Mouse (Mus musculus): ENCODE measurements around the gene Phf3. TPM values are rescaled to one million over a fixed set of nuclear protein-coding genes. Genes with fewer than 3 reads are reported as not detected.
"Not testable (repeated sequence)": the region's sequence is repeated elsewhere in the genome, so short reads cannot be mapped to it uniquely, and the experiment has no call there.

The Phf3 gene
- polyA plus RNA-seq, 1 experiment from 2014 or later, result 12.4 TPM

- no peaks in the 10 kb centered on the region for H3K27me3 ChIP-seq (ENCODE audit: insufficient read depth, low read length)
- H3K4me2 ChIP-seq (ENCODE audit: low read depth, low read length), result no peak overlapping the region
- no peak overlapping the region for H3K9ac ChIP-seq (replicated peaks)
- WGBS (ENCODE audit: insufficient replicate concordance), result 71% methylated on average over 6 of the region's 6 CpGs
- no peaks in the 10 kb centered on the region for H3K36me3 ChIP-seq (replicated peaks; ENCODE audit: insufficient read depth, low read length)
- no peaks in the 10 kb centered on the region for H3K4me1 ChIP-seq (ENCODE audit: insufficient read depth)
- no peak overlapping the region for H3K4me3 ChIP-seq (ENCODE audit: low read depth, low read length)
- TF ChIP-seq CTCF (IDR thresholded peaks at IDR 0.05; ENCODE audit: low read depth) (peak; percentile 28; the same call in 1 of the 2 replicates), EP300 (IDR thresholded peaks at IDR 0.05; ENCODE audit: low read depth) (no peak)
- H3K27ac ChIP-seq (ENCODE audit: low read depth), result no peak overlapping the region
- no peak for DNase-seq
- H3K9me3 ChIP-seq (ENCODE audit: low read length), result no peaks in the 10 kb centered on the region
- ATAC-seq, result no peak
These were observed 101.9 kb downstream of the Phf3 start for GRCm38 (mm10) chr1:30771772-30772171.

- H3K4me2 ChIP-seq (ENCODE audit: low read depth, low read length); H3K4me3 ChIP-seq (ENCODE audit: low read depth, low read length); H3K9me3 ChIP-seq (ENCODE audit: low read length); ATAC-seq; H3K27me3 ChIP-seq (ENCODE audit: insufficient read depth, low read length); H3K9ac ChIP-seq (replicated peaks); H3K4me1 ChIP-seq (ENCODE audit: insufficient read depth); H3K36me3 ChIP-seq (replicated peaks; ENCODE audit: insufficient read depth, low read length); DNase-seq; H3K27ac ChIP-seq (ENCODE audit: low read depth): not testable (repeated sequence)
- WGBS (ENCODE audit: insufficient replicate concordance), result 86% methylated on average over 12 of the region's 16 CpGs
These were observed 103.1 kb downstream of the Phf3 start for GRCm38 (mm10) chr1:30770599-30770998.

GRCm38 (mm10) chr1:30756794-30757193 lies 116.9 kb downstream of the Phf3 start:
- H3K27me3 ChIP-seq (ENCODE audit: insufficient read depth, low read length), result no peaks in the 10 kb centered on the region
- H3K4me3 ChIP-seq (ENCODE audit: low read depth, low read length), result no peak overlapping the region
- TF ChIP-seq EP300 (IDR thresholded peaks at IDR 0.05; ENCODE audit: low read depth), result no peak
- no peak for TF ChIP-seq CTCF (IDR thresholded peaks at IDR 0.05; ENCODE audit: low read depth)
- DNase-seq, result no peak
- no peak overlapping the region for H3K27ac ChIP-seq (ENCODE audit: low read depth)
- H3K9me3 ChIP-seq (ENCODE audit: low read length), result no peaks in the 10 kb centered on the region
- no peak overlapping the region for H3K9ac ChIP-seq (replicated peaks)
- no peak overlapping the region for H3K4me2 ChIP-seq (ENCODE audit: low read depth, low read length)
- no peaks in the 10 kb centered on the region for H3K36me3 ChIP-seq (replicated peaks; ENCODE audit: insufficient read depth, low read length)
- no peak for ATAC-seq
- no peaks in the 10 kb centered on the region for H3K4me1 ChIP-seq (ENCODE audit: insufficient read depth)

- DNase-seq (no peak), ATAC-seq (no peak)
- Histone ChIP-seq H3K36me3 (replicated peaks; ENCODE audit: insufficient read depth, low read length) (no peaks in the 10 kb centered on the region), H3K9me3 (ENCODE audit: low read length) (no peaks in the 10 kb centered on the region), H3K27ac (ENCODE audit: low read depth) (no peak overlapping the region), H3K4me2 (ENCODE audit: low read depth, low read length) (no peak overlapping the region), H3K4me3 (ENCODE audit: low read depth, low read length) (no peak overlapping the region), H3K27me3 (ENCODE audit: insufficient read depth, low read length) (no peaks in the 10 kb centered on the region), H3K4me1 (ENCODE audit: insufficient read depth) (no peaks in the 10 kb centered on the region), H3K9ac (replicated peaks) (no peak overlapping the region)
- no peak for TF ChIP-seq CTCF (IDR thresholded peaks at IDR 0.05; ENCODE audit: low read depth)
- TF ChIP-seq EP300 (IDR thresholded peaks at IDR 0.05; ENCODE audit: low read depth), result no peak
- 54% methylated on average over 3 of the region's 3 CpGs for WGBS (ENCODE audit: insufficient replicate concordance)
These were observed 118.1 kb downstream of the Phf3 start for GRCm38 (mm10) chr1:30755453-30756224.

Other genes with a start within 250 kb of the Phf3 start
- not detected in 2 replicates for gene AC153137.1, start 104.0 kb upstream of the Phf3 start, polyA plus RNA-seq (2015; fragmentation: Nextera tagmentation; extraction: Ambion mirVana)

All from liver, postnatal 0 days (tissue).